8 mouse cellular contexts compared by ENCODE assay signal in genomic region chr10:80261585-80261968, GRCm38 (mm10). TPM values are rescaled to one million over a fixed set of nuclear protein-coding genes. Genes with fewer than 3 reads are reported as not detected.
A peak's percentile ranks its signal among the peaks of the same experiment; 100 is the strongest.
DNase-seq lines count a peak whose midpoint lies in the region; ATAC-seq and TF ChIP-seq lines count a peak whose summit lies in the region.

No protein-coding gene starts in this region.

- H3K27ac ChIP-seq in embryonic facial prominence, embryonic 11.5 days (replicated peaks; ENCODE audit: low read depth, low read length), result peak overlapping the region; percentile 91
- peak overlapping the region; percentile 98 for H3K27ac ChIP-seq in intestine, embryonic 16.5 days (ENCODE audit: low read length)
- H3K27ac ChIP-seq in small intestine, adult 2 months (ENCODE audit: insufficient read depth, low read depth, low read length), result peak overlapping the region; percentile 99

- WGBS in embryonic facial prominence, embryonic 11.5 days, result 2% methylated on average over 14 of the region's 14 CpGs
- WGBS in intestine, embryonic 16.5 days, result under 1% methylated on average over 14 of the region's 14 CpGs
- WGBS in small intestine, adult 2 months, result under 1% methylated on average over 14 of the region's 14 CpGs

- DNase-seq in ovary, adult 18-20 months (ENCODE audit: low spot score), result peak; percentile 95
- no peak for DNase-seq in ovary, postnatal 10 days (ENCODE audit: low spot score)
- peak; percentile 92 for DNase-seq in embryonic facial prominence, embryonic 11.5 days (ENCODE audit: low spot score)
- DNase-seq in gonadal fat pad, adult 2 months (ENCODE audit: low read depth), result peak; percentile 81
- DNase-seq in left cerebral cortex, postnatal 25 days (ENCODE audit: low spot score in 2 of 2), result peak; percentile 86 to 93
- peak; percentile 94 for DNase-seq in mesoderm, embryonic 11.5 days (ENCODE audit: low read depth, low spot score)

- no peak for TF ChIP-seq CTCF in small intestine, adult 2 months (IDR thresholded peaks at IDR 0.05; ENCODE audit: extremely low read depth, insufficient read length, insufficient replicate concordance, low read depth, low read length)

- H3K4me3 ChIP-seq in embryonic facial prominence, embryonic 11.5 days (ENCODE audit: low read depth, low read length), result peak overlapping the region; percentile 44
- H3K4me3 ChIP-seq in intestine, embryonic 16.5 days (ENCODE audit: low read length), result peak overlapping the region; percentile 61
- peak overlapping the region; percentile 66 for H3K4me3 ChIP-seq in small intestine, adult 2 months (ENCODE audit: low read depth, low read length)

- peak; percentile 44; the same call in 1 of the 2 replicates for TF ChIP-seq POLR2A in small intestine, adult 2 months (IDR thresholded peaks at IDR 0.05; ENCODE audit: low read depth, low read length)

- H3K9ac ChIP-seq in embryonic facial prominence, embryonic 11.5 days (replicated peaks; ENCODE audit: low read length), result peak overlapping the region; percentile 69
- H3K9ac ChIP-seq in intestine, embryonic 16.5 days (ENCODE audit: low read depth, low read length), result peak overlapping the region; percentile 68

- H3K9me3 ChIP-seq in embryonic facial prominence, embryonic 11.5 days (replicated peaks; ENCODE audit: control insufficient read depth, low read length), result no peaks in the 10 kb centered on the region
- no peaks in the 10 kb centered on the region for H3K9me3 ChIP-seq in intestine, embryonic 16.5 days (ENCODE audit: control insufficient read depth, low read length)

- H3K27me3 ChIP-seq in embryonic facial prominence, embryonic 11.5 days (ENCODE audit: control insufficient read depth, insufficient read depth, low read length), result no peaks in the 10 kb centered on the region
- H3K27me3 ChIP-seq in intestine, embryonic 16.5 days (replicated peaks; ENCODE audit: control insufficient read depth, insufficient read depth, low read length), result no peaks in the 10 kb centered on the region
- no peaks in the 10 kb centered on the region for H3K27me3 ChIP-seq in small intestine, adult 2 months (ENCODE audit: control insufficient read depth, insufficient read depth, low read length)

- H3K36me3 ChIP-seq in embryonic facial prominence, embryonic 11.5 days (replicated peaks; ENCODE audit: control insufficient read depth, insufficient read depth, low read depth, low read length), result peaks cover 4% of the 10 kb centered on the region
- H3K36me3 ChIP-seq in intestine, embryonic 16.5 days (ENCODE audit: control insufficient read depth, insufficient read depth, low read length), result peaks cover 12% of the 10 kb centered on the region
- peaks cover 9% of the 10 kb centered on the region for H3K36me3 ChIP-seq in small intestine, adult 2 months (ENCODE audit: control insufficient read depth, insufficient read depth, low read length)

- peak; percentile 41 for ATAC-seq in embryonic facial prominence, embryonic 11.5 days (replicated peaks; ENCODE audit: insufficient number of reproducible peaks, low FRiP score, low TSS enrichment, low read depth)
- ATAC-seq in intestine, embryonic 16.5 days, result peak; percentile 72

- peak overlapping the region; percentile 90 for H3K4me2 ChIP-seq in embryonic facial prominence, embryonic 11.5 days (ENCODE audit: low read depth, low read length)
- H3K4me2 ChIP-seq in intestine, embryonic 16.5 days (ENCODE audit: low read depth, low read length), result peak overlapping the region; percentile 93

- intact Hi-C loops in left cerebral cortex, postnatal 25 days (cut with DNase I), result no loop called here

- H3K4me1 ChIP-seq in embryonic facial prominence, embryonic 11.5 days (ENCODE audit: control insufficient read depth, insufficient read depth, low read length), result peaks cover 9% of the 10 kb centered on the region
- peaks cover 27% of the 10 kb centered on the region for H3K4me1 ChIP-seq in intestine, embryonic 16.5 days (ENCODE audit: control insufficient read depth, insufficient read depth, low read length)
- peaks cover 23% of the 10 kb centered on the region for H3K4me1 ChIP-seq in small intestine, adult 2 months (ENCODE audit: control insufficient read depth, insufficient read depth, insufficient read length, low read length)

RNA-seq across cellular contexts. Expression of gene Dazap1, which starts 0.3 kb away (rescaled TPM):
- polyA plus RNA-seq in embryonic facial prominence, embryonic 11.5 days (2014; fragmentation: Nextera tagmentation; extraction: Ambion mirVana), result 40.9 and 44.7 TPM in 2 replicates
- 43.5 and 68.3 TPM in 2 replicates for polyA plus RNA-seq in gonadal fat pad, adult 2 months (2012; rRNA removed)
- 36.8 and 37.6 TPM in 2 replicates for polyA plus RNA-seq in intestine, embryonic 16.5 days (2015; fragmentation: Nextera tagmentation; extraction: Ambion mirVana)
- total RNA-seq in left cerebral cortex, postnatal 25 days (2021), result 10 to 100 TPM; 76.9 to 93.8 TPM
- 46.6 and 89.3 TPM in 2 replicates for polyA plus RNA-seq in small intestine, adult 2 months (2012; rRNA removed)

RNA-seq across cellular contexts. Expression of gene Gamt, which starts 0.8 kb away (rescaled TPM):
- 21.9 and 22.4 TPM in 2 replicates for polyA plus RNA-seq in embryonic facial prominence, embryonic 11.5 days (2014; fragmentation: Nextera tagmentation; extraction: Ambion mirVana)
- polyA plus RNA-seq in gonadal fat pad, adult 2 months (2012; rRNA removed), result 252 and 295 TPM in 2 replicates
- 91.0 and 106 TPM in 2 replicates for polyA plus RNA-seq in intestine, embryonic 16.5 days (2015; fragmentation: Nextera tagmentation; extraction: Ambion mirVana)
- total RNA-seq in left cerebral cortex, postnatal 25 days (2021), result 10 to 100 TPM; 27.6 to 30.7 TPM
- polyA plus RNA-seq in small intestine, adult 2 months (2012; rRNA removed), result 13.1 and 55.2 TPM in 2 replicates

RNA-seq across cellular contexts. Expression of gene Ndufs7, which starts 12.7 kb away (rescaled TPM):
- polyA plus RNA-seq in embryonic facial prominence, embryonic 11.5 days (2014; fragmentation: Nextera tagmentation; extraction: Ambion mirVana), result 221 and 253 TPM in 2 replicates
- 335 and 336 TPM in 2 replicates for polyA plus RNA-seq in gonadal fat pad, adult 2 months (2012; rRNA removed)
- polyA plus RNA-seq in intestine, embryonic 16.5 days (2015; fragmentation: Nextera tagmentation; extraction: Ambion mirVana), result 604 and 616 TPM in 2 replicates
- 100 to 1,000 TPM; 182 to 187 TPM for total RNA-seq in left cerebral cortex, postnatal 25 days (2021)
- 800 and 1,176 TPM in 2 replicates for polyA plus RNA-seq in small intestine, adult 2 months (2012; rRNA removed)

RNA-seq across cellular contexts. Expression of gene Rps15, which starts 30.7 kb away (rescaled TPM):
- polyA plus RNA-seq in embryonic facial prominence, embryonic 11.5 days (2014; fragmentation: Nextera tagmentation; extraction: Ambion mirVana), result 886 and 948 TPM in 2 replicates
- polyA plus RNA-seq in gonadal fat pad, adult 2 months (2012; rRNA removed), result 1,514 and 1,586 TPM in 2 replicates
- 894 and 922 TPM in 2 replicates for polyA plus RNA-seq in intestine, embryonic 16.5 days (2015; fragmentation: Nextera tagmentation; extraction: Ambion mirVana)
- 100 to 1,000 TPM; 788 to 790 TPM for total RNA-seq in left cerebral cortex, postnatal 25 days (2021)
- 741 and 887 TPM in 2 replicates for polyA plus RNA-seq in small intestine, adult 2 months (2012; rRNA removed)

RNA-seq across cellular contexts. Expression of gene Apc2, which starts 34.2 kb away (rescaled TPM):
- polyA plus RNA-seq in embryonic facial prominence, embryonic 11.5 days (2014; fragmentation: Nextera tagmentation; extraction: Ambion mirVana), result 11.0 and 15.8 TPM in 2 replicates
- polyA plus RNA-seq in gonadal fat pad, adult 2 months (2012; rRNA removed), result 1.4 and 1.5 TPM in 2 replicates
- polyA plus RNA-seq in intestine, embryonic 16.5 days (2015; fragmentation: Nextera tagmentation; extraction: Ambion mirVana), result 2.4 and 3.1 TPM in 2 replicates
- total RNA-seq in left cerebral cortex, postnatal 25 days (2021), result 100 to 1,000 TPM in 1 of 2 experiments, 10 to 100 TPM in 1; 93.4 to 103 TPM
- 0.65 and 0.96 TPM in 2 replicates for polyA plus RNA-seq in small intestine, adult 2 months (2012; rRNA removed)
